Mouse (Mus musculus) erythroblast, adult 5-6 weeks (primary cell): Measurements from ENCODE around the gene Cenpf. TPM values are rescaled to one million over a fixed set of nuclear protein-coding genes. Genes with fewer than 3 reads are reported as not detected.

Experiments
- ATAC-seq: replicated peaks from 2 replicates; pipeline ENCODE4 v1.8.0; 2016; ENCODE audit warnings: moderate number of reproducible peaks, mild to moderate bottlenecking, moderate TSS enrichment, inconsistent platforms; ENCODE audit not compliant: poor library complexity, low FRiP score, severe bottlenecking
- total RNA-seq, 2 experiments: library from RNA; stranded (forward) in 1 of 2; stranded (reverse) in 1 of 2; fragments of 150-400 nt in 1 of 2; fragments of 200-764, 138-1000 nt in 1 of 2; gene quantifications; 2 replicates each; pipeline versions ENCODE4 v1.2.3 to v1.2.4; 2015 to 2017; ENCODE audit warnings: low replicate concordance in 2 of 2

The Cenpf gene
- total RNA-seq (2015; ENCODE audit: low replicate concordance), result 55.6 and 67.6 TPM in 2 replicates
- total RNA-seq (2017; ENCODE audit: low replicate concordance), result 108 and 119 TPM in 2 replicates

DNA sequence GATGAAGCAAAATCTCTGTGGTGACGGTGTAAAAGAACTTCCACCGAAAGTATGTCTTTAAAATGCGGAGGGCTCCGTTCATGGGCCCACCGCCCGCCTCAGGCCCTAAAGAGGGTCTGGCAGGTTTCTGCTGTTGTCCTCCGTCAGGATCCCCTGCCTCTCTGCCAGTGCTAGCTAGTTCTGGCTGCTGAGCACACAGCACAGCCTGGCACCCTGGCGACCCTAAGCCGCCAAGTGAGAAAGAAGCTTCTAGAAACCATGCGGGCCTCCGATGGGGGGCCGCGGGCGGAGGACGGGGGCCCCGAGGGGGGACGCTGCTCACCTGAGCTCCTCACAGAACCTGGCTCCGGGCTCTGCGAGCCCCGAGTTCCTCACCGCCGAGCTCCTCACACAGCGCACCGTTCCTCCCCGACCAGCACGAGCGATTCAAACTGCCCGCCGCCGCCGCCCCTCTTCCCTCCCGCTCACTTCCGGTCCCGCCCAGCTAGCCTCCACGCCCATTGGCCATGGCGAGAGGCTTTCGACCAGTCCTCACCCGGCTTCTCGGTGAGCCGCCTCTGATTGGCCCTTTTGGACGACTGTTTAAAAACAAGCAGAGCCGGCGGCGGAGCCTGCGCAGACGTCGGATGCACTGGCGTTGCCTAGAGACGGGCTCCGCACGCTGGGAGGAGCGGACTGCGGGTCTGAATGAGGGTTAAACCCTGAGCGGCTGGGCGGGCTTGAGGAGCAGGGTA, at the start of gene Cenpf:
Cenpf (minus strand) TSS at position 433 of the 734 bp plus-strand sequence.
- ATAC-seq, result peak; percentile 98

DNA sequence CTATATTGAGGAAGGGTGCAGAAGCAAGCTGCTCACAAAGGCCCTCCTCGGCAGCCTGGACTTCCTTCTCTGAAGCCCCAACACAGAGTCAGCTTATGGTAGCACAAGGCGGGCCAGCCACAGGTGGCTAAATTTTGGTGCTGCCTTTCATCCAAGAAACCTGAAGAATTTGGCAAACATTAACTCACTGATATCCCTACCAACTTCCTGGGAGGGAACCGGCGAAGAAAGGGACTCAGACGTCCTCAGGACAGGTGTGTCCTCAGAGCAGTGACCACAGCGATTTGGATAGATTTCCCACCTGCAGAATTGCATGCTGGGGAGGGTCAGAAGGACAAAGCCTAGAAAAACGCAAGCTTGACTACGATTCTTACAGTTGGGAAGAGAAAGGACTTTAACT, 44.3 kb upstream of the Cenpf start:
- ATAC-seq, result no peak

DNA sequence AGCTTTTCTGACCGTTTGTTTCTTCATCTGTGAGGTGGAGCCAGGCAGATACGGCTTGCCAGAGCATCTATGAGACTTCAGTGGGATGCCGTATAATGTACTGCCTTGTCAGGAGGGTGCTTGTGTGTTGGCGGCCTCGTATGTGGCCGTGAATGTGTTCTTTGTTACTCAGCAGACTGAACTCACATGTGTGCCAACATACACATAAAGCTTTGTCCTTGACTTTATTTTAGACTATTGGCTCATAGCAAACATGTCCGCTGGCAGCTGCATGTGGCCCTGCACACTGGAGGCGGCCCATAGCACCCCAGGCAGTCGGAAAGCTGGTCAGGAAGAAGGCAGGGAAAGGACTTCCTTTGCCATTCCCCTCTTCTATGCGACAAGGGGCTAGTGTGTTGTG, 43.8 kb upstream of the Cenpf start:
- ATAC-seq, result no peak

DNA sequence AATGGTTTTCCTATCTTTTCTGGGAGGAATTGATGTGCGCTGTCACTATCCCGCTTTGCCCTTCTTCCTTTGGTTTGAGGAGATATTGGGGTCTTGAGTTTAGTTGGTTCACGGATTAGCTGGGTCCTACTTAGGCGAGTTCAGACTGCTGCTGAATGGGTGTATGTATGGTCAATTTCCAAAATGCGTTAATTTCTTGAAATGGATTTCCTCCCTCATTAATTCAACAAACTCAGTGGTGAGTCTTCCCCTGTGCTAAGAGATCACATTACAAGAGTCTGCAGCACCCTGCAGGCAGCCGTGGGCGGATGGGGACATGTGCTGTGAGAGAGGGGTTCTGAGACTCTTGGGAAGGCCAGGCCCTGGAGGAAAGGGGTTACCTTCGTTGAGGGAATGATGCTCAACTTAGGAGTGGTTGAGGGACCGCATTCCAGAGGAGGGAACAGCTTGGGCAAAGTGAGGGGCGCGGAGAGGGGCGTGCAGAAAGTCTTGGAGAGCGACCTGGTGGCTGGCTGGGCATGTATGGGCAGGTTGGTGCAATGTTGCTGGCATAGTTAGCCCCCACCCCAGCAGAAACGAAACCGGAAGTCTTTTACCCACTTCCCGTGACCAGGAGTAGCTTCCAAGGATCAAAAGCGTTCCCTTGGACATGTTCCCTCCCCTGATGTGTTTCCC, 41.4 kb upstream of the Cenpf start:
- no peak for ATAC-seq

DNA sequence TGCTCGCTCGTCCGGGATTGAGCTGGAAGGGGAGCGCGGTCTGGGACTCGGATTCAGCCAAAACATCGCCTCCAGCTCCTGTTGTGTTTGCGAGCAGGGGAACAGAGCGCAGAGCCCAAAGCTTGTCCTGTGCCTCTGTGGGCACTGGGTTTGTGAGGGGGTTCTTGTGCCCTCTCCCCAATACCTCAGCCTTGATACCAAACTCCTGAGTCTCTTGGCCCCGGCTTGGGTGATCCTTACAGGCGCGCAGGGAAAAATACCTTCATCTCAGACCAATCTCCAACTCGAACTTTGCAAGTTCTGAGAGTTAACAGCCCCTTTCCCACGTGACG, 40.9 kb upstream of the Cenpf start:
- ATAC-seq, result no peak

DNA sequence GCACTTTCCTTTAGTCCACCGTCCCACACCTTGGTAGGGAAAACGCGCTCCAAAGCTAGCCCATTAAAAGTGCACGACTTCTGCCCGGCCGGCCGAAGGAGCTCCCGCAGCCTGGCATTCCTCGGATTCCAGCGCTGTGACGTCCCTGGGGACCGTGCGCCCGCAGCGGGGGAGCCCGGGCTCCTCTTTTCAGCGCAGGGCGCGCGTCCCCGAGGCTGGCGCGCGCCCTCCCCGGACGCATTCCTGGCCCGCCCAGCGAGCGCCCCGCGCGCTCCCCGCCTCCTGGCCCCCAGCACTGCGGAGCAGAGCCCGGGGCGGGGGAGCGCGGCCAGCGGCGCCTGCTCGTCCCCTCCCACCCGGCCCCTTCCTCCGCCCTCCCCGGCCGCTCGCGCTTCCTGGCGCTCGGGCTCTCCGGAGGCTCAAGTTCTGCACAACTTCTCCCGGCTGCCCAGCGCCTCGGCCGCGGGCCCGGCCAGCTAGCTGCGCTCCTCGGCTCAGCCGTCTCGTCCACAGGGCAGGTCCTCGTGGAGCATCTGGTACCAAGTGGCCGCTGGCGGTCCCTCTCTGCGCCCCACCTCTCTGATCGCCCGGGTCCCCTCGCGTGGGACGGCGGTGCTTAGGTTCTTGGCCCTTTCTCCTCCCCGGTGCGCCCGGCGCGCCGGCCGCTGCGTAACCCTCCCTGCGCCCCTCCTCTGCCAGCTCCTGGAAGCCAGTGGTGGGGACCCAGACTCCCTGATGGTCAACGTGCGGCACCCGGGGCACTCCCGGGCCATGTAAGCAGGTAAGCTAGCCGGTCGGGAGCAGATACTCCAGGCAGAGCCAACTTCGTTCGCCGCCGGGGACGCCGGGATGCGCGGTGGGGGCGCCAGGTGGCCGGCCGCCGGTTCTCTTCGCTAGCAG, 40.2 kb upstream of the Cenpf start, which contains the start of gene Ptpn14:
Ptpn14 (plus strand) TSS at position 385 of the 900 bp plus-strand sequence.
- ATAC-seq, result no peak

DNA sequence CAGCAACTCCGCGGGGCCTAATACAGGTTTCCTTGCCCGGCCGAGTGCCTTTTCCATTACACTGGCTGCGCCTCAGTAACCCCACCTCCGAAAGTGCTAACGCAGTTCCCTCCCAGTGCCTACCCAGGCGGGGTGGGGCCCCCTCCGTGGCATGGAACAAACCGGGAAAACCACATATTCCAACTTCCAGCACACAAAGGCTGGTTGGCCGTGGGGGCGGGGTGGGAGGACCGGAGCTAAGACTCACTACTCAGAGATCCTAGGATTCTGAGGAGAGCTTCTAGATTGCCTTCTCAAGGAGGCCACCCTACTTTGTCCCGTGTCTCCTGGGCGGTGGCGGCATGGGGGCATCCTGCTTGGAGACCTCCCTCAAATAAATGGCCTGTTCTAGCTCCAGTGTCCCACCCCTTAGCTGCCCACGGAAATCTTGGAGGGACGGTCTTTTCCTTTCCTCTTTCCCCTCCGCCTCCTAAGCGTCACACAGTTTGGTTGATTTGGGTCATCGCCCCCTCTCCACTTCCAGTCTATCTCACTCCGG, 39.5 kb upstream of the Cenpf start:
- ATAC-seq, result no peak

DNA sequence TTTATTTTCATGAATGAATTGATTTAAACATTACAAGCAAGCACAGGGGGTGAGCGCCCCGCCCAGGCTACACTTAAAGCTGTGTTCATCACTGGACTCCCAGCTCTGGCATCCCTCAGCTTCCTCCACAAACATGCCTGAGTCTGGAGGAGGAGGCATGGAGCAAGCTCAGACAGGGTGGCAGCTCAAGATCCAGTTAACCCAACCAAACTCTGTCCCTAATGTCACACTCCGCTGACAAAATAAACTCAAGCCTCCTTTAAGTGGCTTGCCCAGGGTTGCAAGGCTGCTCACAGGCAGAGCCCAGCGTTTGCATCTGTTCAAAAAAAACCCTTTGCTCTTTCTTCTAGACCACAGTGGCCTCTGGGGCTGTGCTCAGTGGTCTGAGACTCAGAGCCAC, 38.2 kb upstream of the Cenpf start:
- ATAC-seq, result no peak

DNA sequence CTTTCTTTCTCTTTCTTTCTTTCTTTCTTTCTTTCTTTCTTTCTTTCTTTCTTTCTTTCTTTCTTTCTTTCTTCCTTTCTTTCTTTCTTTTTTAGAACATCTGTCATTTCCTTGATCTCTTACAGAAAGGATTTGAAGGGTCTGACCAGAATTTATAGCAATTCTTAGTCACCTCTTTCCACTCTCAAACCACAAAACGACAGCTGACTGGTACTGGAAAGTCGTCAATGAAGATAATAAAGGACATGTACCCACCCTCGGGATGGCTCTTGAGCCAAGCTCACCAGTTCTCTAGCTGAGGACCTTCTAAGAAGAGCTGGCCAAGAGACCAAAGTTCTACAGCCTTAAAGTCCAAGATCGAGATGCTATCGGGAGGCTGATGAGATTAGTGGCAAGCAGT, 30.7 kb upstream of the Cenpf start:
- no peak for ATAC-seq

DNA sequence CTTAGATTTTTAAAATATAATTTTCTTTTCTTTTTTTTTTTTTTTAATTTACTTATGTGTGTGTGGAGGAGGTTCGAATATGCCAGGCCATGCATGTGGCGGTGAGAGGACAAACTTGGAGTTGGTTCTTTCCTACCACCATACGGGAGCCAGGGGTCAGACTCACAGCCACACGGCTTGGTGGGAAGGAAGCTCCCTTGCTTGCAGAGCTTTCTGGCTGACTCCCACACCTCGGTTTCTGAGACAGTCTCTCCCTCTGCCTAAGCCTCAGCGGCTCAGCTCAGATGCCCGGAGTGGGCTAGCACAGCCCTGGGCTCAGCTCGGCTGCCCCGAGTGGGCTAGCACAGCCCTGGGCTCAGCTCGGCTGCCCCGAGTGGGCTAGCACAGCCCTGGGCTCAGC, 29.7 kb upstream of the Cenpf start:
- ATAC-seq, result no peak

DNA sequence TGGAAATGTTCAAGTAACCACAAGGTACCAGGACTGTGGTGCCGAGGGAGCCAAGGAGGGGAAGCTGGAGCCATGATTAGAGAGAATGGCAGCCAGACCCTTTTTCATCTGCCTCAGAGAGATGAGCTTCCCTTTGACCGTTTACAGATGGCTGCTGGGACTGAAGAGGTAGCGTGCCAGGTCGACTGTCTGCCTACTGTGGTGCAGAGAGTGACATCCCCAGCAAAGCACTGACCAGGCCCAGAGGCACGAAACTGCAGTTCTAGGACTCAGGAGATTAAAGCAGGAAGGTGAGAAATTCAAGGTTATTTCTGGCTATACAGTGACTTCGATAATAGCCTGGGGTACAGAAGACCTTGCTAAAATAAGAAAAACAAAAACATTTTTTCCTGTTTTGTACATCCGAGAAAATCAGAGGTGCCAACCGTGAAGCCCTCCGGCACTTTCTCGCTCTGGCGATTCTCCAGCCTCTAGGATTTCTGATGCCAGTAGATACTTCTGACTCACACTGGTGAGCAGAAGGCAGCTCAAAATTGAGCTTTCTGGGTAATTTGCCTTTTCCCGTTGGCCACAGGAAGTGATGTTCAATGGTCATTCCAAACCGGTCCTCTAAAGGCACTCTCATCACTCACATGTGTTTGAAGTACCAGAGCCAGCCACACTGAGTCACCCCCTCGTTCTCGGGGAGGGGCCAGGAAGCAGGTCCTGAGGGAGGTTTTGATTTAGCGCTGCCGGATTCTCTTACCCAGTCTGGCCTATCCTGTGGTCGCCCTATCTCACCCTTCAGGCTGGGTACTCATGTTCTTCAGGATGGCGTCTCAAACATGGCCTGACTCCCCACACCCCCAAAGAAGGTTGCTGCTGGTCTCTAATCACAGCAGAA, 28.3 kb upstream of the Cenpf start:
- peak; percentile 40; the same call in 1 of the 2 replicates for ATAC-seq

DNA sequence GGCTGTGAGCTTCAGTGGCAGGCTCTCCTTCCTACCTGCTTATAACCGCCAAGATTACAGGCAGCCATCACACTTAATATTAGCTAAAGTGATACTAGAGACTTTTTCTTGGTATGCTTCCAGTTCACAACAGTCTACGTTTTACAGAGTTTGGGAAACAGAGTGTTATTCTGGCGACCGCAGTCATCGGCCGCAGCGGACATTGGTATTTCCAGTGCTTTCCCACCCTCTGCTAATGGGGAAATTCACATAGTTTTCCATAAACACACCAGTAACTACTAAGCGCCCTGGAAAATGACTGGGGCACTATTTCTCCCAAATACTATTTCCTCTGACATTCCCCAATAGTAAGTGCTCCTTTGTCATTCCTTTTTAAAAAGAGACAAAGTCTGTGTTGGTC, 21.1 kb upstream of the Cenpf start:
- ATAC-seq, result no peak

DNA sequence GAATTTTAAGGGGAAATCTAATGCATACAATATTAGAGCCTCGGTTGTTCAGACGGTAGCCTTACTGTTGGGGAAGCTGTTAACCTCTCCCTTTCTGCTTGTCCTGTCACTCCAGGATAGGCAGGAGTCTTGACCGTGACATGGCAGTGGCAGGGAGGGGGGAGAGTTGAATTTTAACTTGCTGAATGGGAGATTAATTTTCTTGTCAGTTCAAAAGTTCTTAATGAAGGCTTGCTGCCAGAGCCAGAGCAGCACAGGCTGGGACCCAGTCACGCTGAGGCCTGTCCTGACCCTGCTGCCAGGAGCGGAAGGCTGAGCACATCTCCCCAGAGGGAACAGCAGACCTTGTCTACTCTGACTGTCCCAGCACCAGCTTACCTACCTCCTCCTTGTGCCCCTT, 19.5 kb upstream of the Cenpf start:
- ATAC-seq, result 0 out of 2 replicates have a peak, but pooled peaks have one; percentile 24

DNA sequence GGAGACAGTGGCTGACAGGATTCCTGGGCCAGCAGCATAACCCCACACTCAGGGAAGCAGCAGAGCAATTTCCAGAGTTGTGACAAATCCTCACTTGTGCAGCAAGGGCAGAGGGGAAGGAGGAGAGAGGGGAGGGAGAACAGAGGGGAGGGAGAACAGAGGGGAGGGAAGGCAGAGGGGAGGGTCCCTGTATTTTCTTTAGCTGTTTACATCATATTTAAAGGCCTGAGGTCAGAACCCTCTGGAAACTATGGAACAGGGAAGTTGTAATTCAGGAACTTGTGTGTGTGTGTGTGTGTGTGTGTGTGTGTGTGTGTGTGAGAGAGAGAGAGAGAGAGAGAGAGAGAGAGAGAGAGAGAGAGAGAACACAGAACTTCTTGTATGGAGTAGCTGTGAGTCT, 19.1 kb upstream of the Cenpf start:
- ATAC-seq, result no peak

DNA sequence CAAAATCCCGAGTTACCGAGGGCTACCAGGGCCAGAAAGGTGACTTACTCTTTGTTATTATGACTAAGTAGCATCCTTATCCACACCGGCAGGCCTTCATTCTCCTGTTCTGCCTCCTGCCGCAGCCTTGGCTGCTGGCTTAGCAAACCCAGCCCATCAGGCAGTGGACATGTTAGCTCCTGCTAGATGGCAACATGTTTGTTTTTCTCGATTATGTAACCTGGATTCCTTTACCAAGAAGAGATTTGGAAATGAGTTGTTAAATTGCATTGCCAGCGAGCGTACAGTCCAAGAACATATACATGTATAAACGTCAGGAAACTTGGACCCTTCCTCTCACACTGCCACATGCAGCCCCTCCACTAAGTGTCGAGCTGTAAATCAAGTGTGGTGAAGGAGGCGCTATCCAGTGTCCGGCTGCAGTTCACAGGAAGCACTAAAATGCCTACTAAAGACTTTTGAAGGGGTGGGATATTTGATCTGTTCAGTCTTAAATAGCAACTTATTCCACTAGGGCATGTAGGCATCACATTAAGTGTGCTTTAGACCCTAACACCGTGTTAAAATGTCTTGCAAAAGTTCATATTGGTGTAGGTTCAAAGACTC, 18.3 kb upstream of the Cenpf start:
- no peak for ATAC-seq

DNA sequence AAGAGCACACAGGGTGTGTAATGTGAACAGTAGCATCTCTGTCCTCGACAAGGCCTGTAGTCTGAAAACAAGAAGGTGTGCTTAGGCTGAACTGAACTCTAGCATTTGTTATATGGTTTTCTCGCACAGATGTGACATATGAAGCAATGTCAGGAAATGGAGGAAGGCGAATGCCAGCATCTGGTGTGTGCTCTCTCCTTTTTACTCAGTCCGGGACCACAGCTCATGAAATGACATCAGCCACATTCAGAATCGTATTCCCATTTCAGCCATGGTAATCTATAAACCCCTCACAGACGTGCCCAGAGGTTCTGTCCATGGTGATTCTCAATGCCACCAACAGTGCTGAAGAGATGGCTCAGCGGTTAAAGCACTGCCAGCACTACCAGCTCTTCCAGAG, 15.7 kb upstream of the Cenpf start:
- ATAC-seq, result no peak

DNA sequence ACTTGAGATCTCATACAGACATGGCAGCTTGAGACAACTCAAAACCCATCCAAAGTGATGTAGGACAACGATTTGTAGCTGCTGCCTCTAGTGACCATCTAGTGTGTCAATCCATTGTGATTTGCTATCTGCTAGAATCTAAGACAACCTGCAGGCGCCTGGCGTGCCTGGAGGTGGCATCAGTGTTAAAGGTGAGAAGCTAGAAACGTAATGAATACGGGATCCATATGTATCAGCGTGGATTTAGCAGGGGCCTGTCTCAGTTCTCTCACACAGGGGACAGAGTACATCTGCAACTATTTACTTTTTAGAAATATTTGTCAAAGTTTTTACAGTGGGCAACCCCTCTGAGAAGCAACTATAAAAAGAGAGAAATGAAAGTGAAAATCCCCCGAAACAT, 15.3 kb upstream of the Cenpf start:
- no peak for ATAC-seq

DNA sequence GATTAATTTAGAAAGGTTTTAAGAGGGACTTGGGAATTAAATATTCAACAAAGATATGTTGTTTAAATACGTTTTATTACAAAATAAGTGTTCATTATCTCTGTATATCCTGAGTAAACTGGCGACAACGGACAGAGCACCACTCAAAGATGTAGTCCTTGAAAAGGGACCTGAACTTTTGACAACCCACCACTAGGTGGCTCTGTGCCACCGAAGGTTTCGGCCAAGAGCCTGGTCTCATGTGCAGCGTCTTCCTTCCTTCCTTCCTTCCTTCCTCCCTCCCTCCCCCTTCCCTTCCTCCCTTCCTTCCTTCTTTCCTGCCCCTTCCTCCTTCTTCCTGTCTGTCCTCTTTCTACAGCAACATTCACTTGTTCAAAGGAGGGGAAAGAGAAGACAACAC, 13.1 kb upstream of the Cenpf start:
- ATAC-seq, result peak; percentile 80

DNA sequence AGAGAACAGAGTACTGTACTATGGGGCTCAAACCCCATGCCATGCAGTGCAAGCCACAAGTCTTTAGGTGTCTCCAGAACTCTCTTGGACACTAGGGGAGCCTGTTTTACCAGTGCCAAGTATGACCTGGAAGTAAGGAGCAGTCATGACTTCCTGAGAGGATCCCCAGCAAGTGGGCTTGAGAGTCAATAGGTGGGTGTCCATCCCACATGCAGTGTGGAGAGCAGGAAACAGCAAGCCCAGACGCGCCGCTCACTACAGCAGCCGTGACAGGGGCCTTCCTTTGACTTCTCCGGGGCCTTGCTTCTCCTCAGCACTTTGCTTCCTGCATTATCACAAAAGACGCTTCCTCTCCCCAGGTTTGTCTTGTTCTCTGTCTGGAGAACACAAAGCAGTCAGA, 12.3 kb upstream of the Cenpf start:
- ATAC-seq, result no peak
